8 mouse cellular contexts compared by ENCODE assay signal in genomic region chr11:77093208-77093607, GRCm38 (mm10). TPM values are rescaled to one million over a fixed set of nuclear protein-coding genes. Genes with fewer than 3 reads are reported as not detected.
DNase-seq lines count a peak whose midpoint lies in the region; ATAC-seq and TF ChIP-seq lines count a peak whose summit lies in the region.

No protein-coding gene starts in this region.

- 2% methylated on average over 10 of the region's 11 CpGs for WGBS in hindbrain, embryonic 12.5 days
- 4% methylated on average over 11 of the region's 11 CpGs for WGBS in liver, adult 2 months

- H3K4me3 ChIP-seq in embryonic fibroblast, embryonic 13.5 days (ENCODE audit: insufficient read depth, low read length) = peak overlapping the region; percentile 17; the same call in 1 of the 2 replicates
- peak overlapping the region; percentile 20 for H3K4me3 ChIP-seq in hindbrain, embryonic 12.5 days
- H3K4me3 ChIP-seq in liver, adult 2 months (ENCODE audit: insufficient read depth, low read depth, low read length) = no peak overlapping the region

- H3K79me2 ChIP-seq in liver, adult 2 months (ENCODE audit: control insufficient read depth, insufficient read depth, low read length) = no peaks in the 10 kb centered on the region

- TF ChIP-seq POLR2A in embryonic fibroblast, embryonic 13.5 days (IDR thresholded peaks at IDR 0.05; ENCODE audit: low read depth, low read length) = no peak
- no peak for TF ChIP-seq POLR2A in liver, adult 2 months (IDR thresholded peaks at IDR 0.05; ENCODE audit: extremely low read depth, insufficient read depth, low read length)

- no peaks in the 10 kb centered on the region for H3K36me3 ChIP-seq in hindbrain, embryonic 12.5 days
- no peaks in the 10 kb centered on the region for H3K36me3 ChIP-seq in liver, adult 2 months (ENCODE audit: control insufficient read depth, insufficient read depth, low read length)

- no peak overlapping the region for H3K27ac ChIP-seq in embryonic fibroblast, embryonic 13.5 days (ENCODE audit: insufficient read depth, low read length)
- no peak overlapping the region for H3K27ac ChIP-seq in hindbrain, embryonic 12.5 days
- no peak overlapping the region for H3K27ac ChIP-seq in liver, adult 2 months (replicated peaks; ENCODE audit: insufficient read depth, low read depth, low read length)

- no peak overlapping the region for H3K9ac ChIP-seq in hindbrain, embryonic 12.5 days
- H3K9ac ChIP-seq in liver, adult 2 months (ENCODE audit: low read depth, low read length) = no peak overlapping the region

- no peaks in the 10 kb centered on the region for H3K9me3 ChIP-seq in hindbrain, embryonic 12.5 days (replicated peaks)

- H3K4me2 ChIP-seq in hindbrain, embryonic 12.5 days (replicated peaks) = peak overlapping the region; percentile 44

- peak; percentile 58 to 59 for DNase-seq in layer of hippocampus, postnatal 10 days (ENCODE audit: low spot score in 2 of 2)
- no peak for DNase-seq in layer of hippocampus, adult 8-10 months (ENCODE audit: low spot score in 2 of 2)
- peak; percentile 41 for DNase-seq in ZHBTc4 (ENCODE audit: low read depth, low spot score)
- no peak for DNase-seq in liver, adult 2 months (ENCODE audit: extremely low read depth, low read depth, low spot score)
- peak; percentile 62 for DNase-seq in naive thymus-derived CD4-positive, alpha-beta T cell, adult 2 months (ENCODE audit: low read depth)

- no peak for ATAC-seq in hindbrain, embryonic 12.5 days (ENCODE audit: low FRiP score)
- no peak for ATAC-seq in frontal cortex, adult (ENCODE audit: low TSS enrichment)

- TF ChIP-seq CTCF in embryonic fibroblast, embryonic 13.5 days (IDR thresholded peaks at IDR 0.05; ENCODE audit: borderline replicate concordance, insufficient read depth, low read length) = peak; percentile 46; the same call in 1 of the 2 replicates
- peak; percentile 55 for TF ChIP-seq CTCF in liver, adult 2 months (IDR thresholded peaks at IDR 0.05; ENCODE audit: low read depth, low read length)

- no peaks in the 10 kb centered on the region for H3K4me1 ChIP-seq in embryonic fibroblast, embryonic 13.5 days (ENCODE audit: control insufficient read depth, insufficient read depth, low read length)
- H3K4me1 ChIP-seq in hindbrain, embryonic 12.5 days = no peaks in the 10 kb centered on the region
- no peaks in the 10 kb centered on the region for H3K4me1 ChIP-seq in liver, adult 2 months (ENCODE audit: control insufficient read depth, insufficient read depth, low read length)

- no peaks in the 10 kb centered on the region for H3K27me3 ChIP-seq in hindbrain, embryonic 12.5 days
- H3K27me3 ChIP-seq in liver, adult 2 months (ENCODE audit: control insufficient read depth, insufficient read depth, low read length) = no peaks in the 10 kb centered on the region

RNA-seq across cellular contexts. Expression of gene Nsrp1, which starts 15.0 kb away (rescaled TPM):
- 10 to 100 TPM; 16.1 to 17.2 TPM for total RNA-seq in layer of hippocampus, postnatal 10 days (2021)
- total RNA-seq in layer of hippocampus, adult 8-10 months (2022) = 10 to 100 TPM; 15.0 to 20.8 (median 19.8) TPM
- polyA plus RNA-seq in embryonic fibroblast, embryonic 13.5 days (2011; ENCODE audit: insufficient read length, low read depth, missing spikeins) = 19.4 and 23.8 TPM in 2 replicates
- polyA plus RNA-seq in hindbrain, embryonic 12.5 days (2016; fragmentation: Nextera tagmentation; extraction: Ambion mirVana) = 71.1 TPM in 2 replicates
- total RNA-seq in liver, adult 2 months (2014; rRNA removed) = 2.2 and 3.7 TPM in 2 replicates
- polyA plus RNA-seq in liver, adult 2 months (2012; rRNA removed) = 0.65 and 0.75 TPM in 2 replicates

Comparison
In these comparisons a context has a peak if more than half of its experiments do, and no peak if none do; other contexts are left out.
1. DNase-seq: peak in layer of hippocampus, postnatal 10 days (2 of 2), ZHBTc4 (single experiment) and naive thymus-derived CD4-positive, alpha-beta T cell, adult 2 months (single experiment); none in layer of hippocampus, adult 8-10 months (0 of 2) and liver, adult 2 months (single experiment).